Mouse (Mus musculus) kidney, embryonic 16.5 days (tissue): Measurements from ENCODE around the gene Flt3. TPM values are rescaled to one million over a fixed set of nuclear protein-coding genes. Genes with fewer than 3 reads are reported as not detected.

ENCODE experiments used
- ATAC-seq: fragments of 200-750 bp; cut with Nextera tagmentation; 2 replicates; pipeline ENCODE4 v1.8.0; 2017; ENCODE audit warnings: moderate TSS enrichment; ENCODE audit not compliant: low FRiP score, low TSS enrichment
- H3K27ac ChIP-seq: fragments of 300-500 bp; sonication (generic); 2 replicates; pipeline ENCODE4 v1.5.1; 2014; ENCODE audit warnings: low read length
- H3K27me3 ChIP-seq: fragments of 300-500 bp; sonication (generic); 2 replicates; pipeline ENCODE4 v1.6.1; 2014; ENCODE audit warnings: low read length, control low read depth, mixed read lengths; ENCODE audit not compliant: insufficient read depth
- H3K36me3 ChIP-seq: fragments of 300-500 bp; sonication (generic); 2 replicates; pipeline ENCODE4 v1.6.1; 2014; ENCODE audit warnings: low read length, control low read depth, mixed read lengths; ENCODE audit not compliant: insufficient read depth
- H3K4me1 ChIP-seq: fragments of 300-500 bp; sonication (generic); 2 replicates; pipeline ENCODE4 v1.6.1; 2014; ENCODE audit warnings: low read length, control low read depth, mixed read lengths; ENCODE audit not compliant: insufficient read depth
- H3K4me2 ChIP-seq: fragments of 300-500 bp; sonication (generic); replicated peaks from 2 replicates; pipeline ENCODE4 v1.6.1; 2014; ENCODE audit warnings: low read depth, low read length
- H3K4me3 ChIP-seq: fragments of 300-500 bp; sonication (generic); 2 replicates; pipeline ENCODE4 v1.5.1; 2014; ENCODE audit warnings: mild to moderate bottlenecking, low read length
- H3K9ac ChIP-seq: fragments of 300-500 bp; sonication (generic); replicated peaks from 2 replicates; pipeline ENCODE4 v1.6.1; 2014; ENCODE audit warnings: low read length
- H3K9me3 ChIP-seq: fragments of 300-500 bp; sonication (generic); 2 replicates; pipeline ENCODE4 v1.6.1; 2016; ENCODE audit warnings: low read length, control low read depth
- WGBS: fragments of 180-500 bp; shearing (Covaris S2); extraction: QIAGEN DNeasy Blood & Tissue Kit; methylation state at CpG from one replicate; pipeline ENCODE4 v1.1.7; 2014; 5-methylcytosine and 5-hydroxymethylcytosine counted together
- polyA plus RNA-seq: library from polyadenylated mRNA; unstranded; fragments of >200 nt; fragmentation: Nextera tagmentation; extraction: Ambion mirVana; gene quantifications from 2 replicates; pipeline ENCODE4 v1.2.1, GENCODE M21; 2015

Flt3 gene
- polyA plus RNA-seq, 1 experiment from 2014 or later = 0.06 TPM

GRCm38 (mm10) chr5:147340741-147341414, 59.4 kb downstream of the Flt3 start:
- H3K36me3 ChIP-seq = no peaks in the 10 kb centered on the region
- no peaks in the 10 kb centered on the region for H3K27me3 ChIP-seq
- H3K9ac ChIP-seq = no peak overlapping the region
- H3K9me3 ChIP-seq = no peaks in the 10 kb centered on the region
- H3K27ac ChIP-seq = no peak overlapping the region
- no peak overlapping the region for H3K4me3 ChIP-seq
- H3K4me1 ChIP-seq = no peaks in the 10 kb centered on the region
- H3K4me2 ChIP-seq = no peak overlapping the region
- no peak for ATAC-seq
- WGBS = 31% methylated on average over 13 of the region's 13 CpGs

GRCm38 (mm10) chr5:147339560-147339959, 60.7 kb downstream of the Flt3 start:
- H3K9ac ChIP-seq = no peak overlapping the region
- 81% methylated on average over 11 of the region's 11 CpGs for WGBS

GRCm38 (mm10) chr5:147338967-147339366, 61.3 kb downstream of the Flt3 start:
- no peak overlapping the region for H3K27ac ChIP-seq
- H3K9ac ChIP-seq = no peak overlapping the region
- H3K4me1 ChIP-seq = no peaks in the 10 kb centered on the region
- no peak overlapping the region for H3K4me2 ChIP-seq
- WGBS = 59% methylated on average over 9 of the region's 9 CpGs
- no peaks in the 10 kb centered on the region for H3K27me3 ChIP-seq
- H3K9me3 ChIP-seq = no peaks in the 10 kb centered on the region
- H3K36me3 ChIP-seq = no peaks in the 10 kb centered on the region
- H3K4me3 ChIP-seq = no peak overlapping the region
- no peak for ATAC-seq

More at GRCm38 (mm10) chr5:147339560-147339959, 60.7 kb downstream of the Flt3 start:
- no peak for ATAC-seq
- no peaks in the 10 kb centered on the region for H3K9me3 ChIP-seq
- no peaks in the 10 kb centered on the region for H3K27me3 ChIP-seq
- no peaks in the 10 kb centered on the region for H3K36me3 ChIP-seq
- no peak overlapping the region for H3K4me2 ChIP-seq
- no peak overlapping the region for H3K27ac ChIP-seq
- no peaks in the 10 kb centered on the region for H3K4me1 ChIP-seq
- no peak overlapping the region for H3K4me3 ChIP-seq

- no peak overlapping the region for H3K4me2 ChIP-seq
- H3K9ac ChIP-seq = no peak overlapping the region
- H3K4me1 ChIP-seq = peaks cover 4% of the 10 kb centered on the region; the same call in 1 of the 2 replicates
- H3K4me3 ChIP-seq = no peak overlapping the region
- no peaks in the 10 kb centered on the region for H3K36me3 ChIP-seq
- WGBS = 11% methylated on average over 7 of the region's 7 CpGs
- peaks cover 1% of the 10 kb centered on the region; the same call in 1 of the 2 replicates for H3K9me3 ChIP-seq
- ATAC-seq = peak; percentile 57; the same call in 1 of the 2 replicates
- H3K27ac ChIP-seq = no peak overlapping the region
- no peaks in the 10 kb centered on the region for H3K27me3 ChIP-seq
Observed at GRCm38 (mm10) chr5:147332711-147333110, 67.6 kb downstream of the Flt3 start.

GRCm38 (mm10) chr5:147331547-147331946, 68.7 kb downstream of the Flt3 start:
- Histone ChIP-seq H3K4me2 (no peak overlapping the region), H3K4me3 (no peak overlapping the region), H3K9me3 (peaks cover 3% of the 10 kb centered on the region; the same call in 1 of the 2 replicates), H3K9ac (no peak overlapping the region), H3K27ac (no peak overlapping the region), H3K36me3 (no peaks in the 10 kb centered on the region), H3K4me1 (peaks cover 4% of the 10 kb centered on the region; the same call in 1 of the 2 replicates), H3K27me3 (no peaks in the 10 kb centered on the region)
- WGBS = 38% methylated on average over 2 of the region's 2 CpGs
- ATAC-seq = no peak

- H3K27me3 ChIP-seq = no peaks in the 10 kb centered on the region
- peaks cover 3% of the 10 kb centered on the region; the same call in 1 of the 2 replicates for H3K9me3 ChIP-seq
- H3K4me1 ChIP-seq = peaks cover 4% of the 10 kb centered on the region; the same call in 1 of the 2 replicates
- no peak overlapping the region for H3K4me3 ChIP-seq
- H3K27ac ChIP-seq = no peak overlapping the region
- no peak overlapping the region for H3K9ac ChIP-seq
- ATAC-seq = no peak
- 86% methylated on average over 11 of the region's 11 CpGs for WGBS
- H3K4me2 ChIP-seq = no peak overlapping the region
- no peaks in the 10 kb centered on the region for H3K36me3 ChIP-seq
Observed at GRCm38 (mm10) chr5:147329946-147330345, 70.3 kb downstream of the Flt3 start.

- no peak for ATAC-seq
- Histone ChIP-seq H3K36me3 (no peaks in the 10 kb centered on the region), H3K9me3 (peaks cover 3% of the 10 kb centered on the region; the same call in 1 of the 2 replicates), H3K4me2 (no peak overlapping the region), H3K9ac (no peak overlapping the region), H3K4me1 (peaks cover 1% of the 10 kb centered on the region; the same call in 1 of the 2 replicates), H3K4me3 (no peak overlapping the region), H3K27ac (no peak overlapping the region), H3K27me3 (peaks cover 5% of the 10 kb centered on the region)
- 87% methylated on average over 5 of the region's 5 CpGs for WGBS
Observed at GRCm38 (mm10) chr5:147327636-147328035, 72.7 kb downstream of the Flt3 start.

- Histone ChIP-seq H3K36me3 (no peaks in the 10 kb centered on the region), H3K9me3 (peaks cover 3% of the 10 kb centered on the region; the same call in 1 of the 2 replicates), H3K9ac (no peak overlapping the region), H3K27me3 (peaks cover 22% of the 10 kb centered on the region), H3K4me3 (no peak overlapping the region), H3K4me2 (no peak overlapping the region), H3K27ac (no peak overlapping the region), H3K4me1 (no peaks in the 10 kb centered on the region; the same call in 1 of the 2 replicates)
- 70% methylated on average over 11 of the region's 11 CpGs for WGBS
- no peak for ATAC-seq
Observed at GRCm38 (mm10) chr5:147325931-147326330, 74.4 kb downstream of the Flt3 start.

- H3K4me2 ChIP-seq = no peak overlapping the region
- H3K27ac ChIP-seq = no peak overlapping the region
- no peak overlapping the region for H3K9ac ChIP-seq
- no peaks in the 10 kb centered on the region; the same call in 1 of the 2 replicates for H3K4me1 ChIP-seq
- peaks cover 3% of the 10 kb centered on the region; the same call in 1 of the 2 replicates for H3K9me3 ChIP-seq
- WGBS = 18% methylated on average over 17 of the region's 17 CpGs
- peak; percentile 46 for ATAC-seq
- no peak overlapping the region for H3K4me3 ChIP-seq
- H3K36me3 ChIP-seq = no peaks in the 10 kb centered on the region
- peaks cover 39% of the 10 kb centered on the region for H3K27me3 ChIP-seq
Observed at GRCm38 (mm10) chr5:147323237-147323917, 76.9 kb downstream of the Flt3 start.

GRCm38 (mm10) chr5:147322183-147322582, 78.1 kb downstream of the Flt3 start, which contains the start of gene Urad:
Urad (minus strand) TSS chr5:147322440.
- no peaks in the 10 kb centered on the region; the same call in 1 of the 2 replicates for H3K4me1 ChIP-seq
- ATAC-seq = no peak
- no peaks in the 10 kb centered on the region for H3K9me3 ChIP-seq
- no peaks in the 10 kb centered on the region for H3K36me3 ChIP-seq
- H3K9ac ChIP-seq = no peak within 1 kb of the TSS
- WGBS = 71% methylated on average over 8 of the region's 8 CpGs
- no peak within 1 kb of the TSS for H3K27ac ChIP-seq
- peaks cover 51% of the 10 kb centered on the region for H3K27me3 ChIP-seq
- H3K4me3 ChIP-seq = no peak within 1 kb of the TSS
- no peak within 1 kb of the TSS for H3K4me2 ChIP-seq
